Mouse (Mus musculus) G1E (cell line): ENCODE results near the gene Krt17. TPM values are rescaled to one million over a fixed set of nuclear protein-coding genes. Genes with fewer than 3 reads are reported as not detected.

Experiments
- ATAC-seq: 2 replicates; pipeline ENCODE4 v1.8.0; 2016; ENCODE audit warnings: mild to moderate bottlenecking; ENCODE audit not compliant: insufficient number of reproducible peaks, poor library complexity, low FRiP score, severe bottlenecking; ENCODE audit errors: extremely low read depth
- DNase-seq: peaks from one replicate; pipeline ENCODE4 v3.0.0; 2012; ENCODE audit warnings: low spot score
- H3K27me3 ChIP-seq: 2 replicates; pipeline ENCODE4 v1.6.1; 2012; ENCODE audit warnings: mild to moderate bottlenecking, low read length, inconsistent platforms; ENCODE audit not compliant: insufficient read depth
- H3K36me3 ChIP-seq: replicated peaks from 2 replicates; pipeline ENCODE3; 2012; ENCODE audit warnings: mild to moderate bottlenecking, inconsistent platforms
- H3K4me1 ChIP-seq: 2 replicates; pipeline ENCODE4 v1.6.1; 2012; ENCODE audit warnings: low read depth, low read length, inconsistent platforms, mixed read lengths; ENCODE audit not compliant: insufficient read depth
- H3K4me3 ChIP-seq: 2 replicates; pipeline ENCODE4 v1.5.1; 2012; ENCODE audit warnings: low read depth, mild to moderate bottlenecking, inconsistent platforms, low read length, moderate library complexity, mixed read lengths
- H3K9me3 ChIP-seq: replicated peaks from 2 replicates; pipeline ENCODE4 v1.6.1; 2012; ENCODE audit warnings: inconsistent platforms
- CTCF ChIP-seq: IDR thresholded peaks from 2 replicates; pipeline ENCODE4 v1.5.1; 2012; ENCODE audit warnings: low read depth, low read length, inconsistent platforms, mixed read lengths
- GATA1 ChIP-seq: IDR thresholded peaks from 2 replicates; pipeline ENCODE4 v1.6.1; 2012; ENCODE audit warnings: borderline replicate concordance, low read length, inconsistent platforms, mixed read lengths
- GATA2 ChIP-seq: IDR thresholded peaks from 2 replicates; pipeline ENCODE4 v1.6.1; 2012; ENCODE audit warnings: low read depth, low read length, inconsistent platforms, borderline replicate concordance
- POLR2AphosphoS5 ChIP-seq: IDR thresholded peaks from 2 replicates; pipeline ENCODE4 v1.6.1; 2012; ENCODE audit warnings: low read depth, low read length, inconsistent platforms; ENCODE audit not compliant: insufficient replicate concordance
- TAL1 ChIP-seq: conservative IDR thresholded peaks from 2 replicates; pipeline ENCODE4 v1.6.1; 2012; ENCODE audit warnings: low read depth, low read length, inconsistent platforms, mixed read lengths
- polyA plus RNA-seq: library from polyadenylated mRNA; stranded (reverse); fragments of >175 nt; gene quantifications from 2 replicates; pipeline ENCODE4 v1.2.3, GENCODE M21; 2012
- total RNA-seq, 2 experiments: library from RNA; stranded (forward) in 1 of 2; stranded (reverse) in 1 of 2; fragments of 200-1000 nt in 1 of 2; fragments of >200 nt in 1 of 2; fragmentation: Nextera tagmentation in 1 of 2; gene quantifications; 2 replicates each; pipeline ENCODE4 v1.2.3; 2014 to 2017

Krt17 gene
- total and polyA plus RNA-seq, 3 experiments, result 0.07 TPM; not detected in 2

DNA sequence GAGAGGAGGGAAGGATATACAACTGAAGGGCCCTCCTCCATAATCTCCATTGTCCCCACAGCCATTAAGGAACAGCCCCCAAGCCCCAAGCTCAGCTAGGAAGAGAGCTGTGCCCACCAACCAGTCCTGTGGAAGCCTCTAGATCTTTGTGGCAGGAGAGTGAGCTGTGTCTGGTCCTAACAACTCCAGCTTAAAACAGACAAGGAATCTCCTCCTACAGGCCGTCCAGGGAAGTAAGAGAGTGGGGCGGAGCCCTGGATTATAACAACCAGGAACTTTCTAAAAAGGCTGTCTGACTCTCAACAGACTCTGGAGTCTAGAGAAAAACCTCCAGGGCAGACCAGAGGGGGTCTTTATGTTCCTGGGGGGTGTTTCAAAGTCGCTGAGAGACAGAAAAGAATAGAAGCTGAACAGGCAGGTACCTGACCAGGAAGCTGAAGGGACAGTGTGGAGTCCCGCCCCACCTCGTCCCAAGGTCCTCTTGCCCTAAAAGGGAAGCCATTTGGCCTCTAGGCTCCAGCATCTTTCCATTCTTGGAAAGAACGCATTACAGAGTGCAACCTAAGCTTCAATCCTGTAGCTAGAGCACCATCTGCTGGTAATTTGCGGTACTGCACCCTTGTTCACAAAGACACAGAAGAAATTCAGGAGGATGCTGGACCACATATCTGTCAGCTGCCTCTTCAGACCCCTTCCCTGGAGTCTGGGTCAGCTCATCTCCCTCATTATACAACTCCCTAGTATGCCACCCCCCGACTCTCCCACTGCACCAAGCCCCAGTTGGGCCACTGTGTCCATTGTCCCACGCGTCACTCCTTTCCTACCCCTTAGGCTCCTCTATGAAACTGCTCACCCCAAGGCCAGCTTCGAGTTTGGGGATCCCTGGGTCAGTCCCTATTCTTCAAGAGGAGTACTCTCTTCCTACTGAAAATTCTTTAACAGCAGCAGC, 21.0 kb upstream of the Krt17 start:
- Histone ChIP-seq H3K9me3 (no peaks in the 10 kb centered on the region), H3K4me1 (no peaks in the 10 kb centered on the region; the same call in 1 of the 2 replicates), H3K4me3 (no peak overlapping the region), H3K36me3 (no peaks in the 10 kb centered on the region), H3K27me3 (peaks cover 11% of the 10 kb centered on the region)
- ATAC-seq (peak; percentile 22; the same call in 1 of the 2 replicates), DNase-seq (peak; percentile 32)
- no peak for TF ChIP-seq GATA2
- no peak for TF ChIP-seq POLR2AphosphoS5
- no peak for TF ChIP-seq GATA1
- TF ChIP-seq TAL1, result no peak
- TF ChIP-seq CTCF, result peak; percentile 87

DNA sequence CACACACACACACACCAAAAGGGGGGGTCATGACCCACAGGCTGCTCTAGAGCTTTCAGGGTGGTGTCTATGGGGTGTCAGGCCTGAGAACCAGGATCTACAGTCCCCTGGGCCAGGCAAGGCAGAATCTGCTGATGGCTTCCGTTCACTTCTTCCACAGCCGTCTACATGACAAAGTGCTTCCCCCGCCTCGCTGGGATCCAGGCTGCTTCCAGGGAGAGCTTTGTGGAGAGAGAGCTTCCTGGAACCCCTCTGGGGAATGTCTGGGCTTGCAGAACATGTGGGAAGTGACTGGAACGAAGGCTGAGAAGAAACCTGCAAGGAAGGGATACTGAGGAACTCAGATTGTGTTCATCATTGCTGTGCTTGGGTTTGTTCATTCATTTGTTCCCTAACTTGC, 17.9 kb upstream of the Krt17 start:
- peaks cover 5% of the 10 kb centered on the region; the same call in 1 of the 2 replicates for H3K9me3 ChIP-seq
- H3K27me3 ChIP-seq, result peaks cover 2% of the 10 kb centered on the region; the same call in 1 of the 2 replicates
- no peak overlapping the region for H3K4me3 ChIP-seq
- no peak for TF ChIP-seq POLR2AphosphoS5
- no peak for TF ChIP-seq CTCF
- TF ChIP-seq GATA1, result no peak
- TF ChIP-seq TAL1, result no peak
- no peak for TF ChIP-seq GATA2
- DNase-seq, result no peak
- no peaks in the 10 kb centered on the region for H3K36me3 ChIP-seq
- ATAC-seq, result no peak
- H3K4me1 ChIP-seq, result no peaks in the 10 kb centered on the region; the same call in 1 of the 2 replicates

DNA sequence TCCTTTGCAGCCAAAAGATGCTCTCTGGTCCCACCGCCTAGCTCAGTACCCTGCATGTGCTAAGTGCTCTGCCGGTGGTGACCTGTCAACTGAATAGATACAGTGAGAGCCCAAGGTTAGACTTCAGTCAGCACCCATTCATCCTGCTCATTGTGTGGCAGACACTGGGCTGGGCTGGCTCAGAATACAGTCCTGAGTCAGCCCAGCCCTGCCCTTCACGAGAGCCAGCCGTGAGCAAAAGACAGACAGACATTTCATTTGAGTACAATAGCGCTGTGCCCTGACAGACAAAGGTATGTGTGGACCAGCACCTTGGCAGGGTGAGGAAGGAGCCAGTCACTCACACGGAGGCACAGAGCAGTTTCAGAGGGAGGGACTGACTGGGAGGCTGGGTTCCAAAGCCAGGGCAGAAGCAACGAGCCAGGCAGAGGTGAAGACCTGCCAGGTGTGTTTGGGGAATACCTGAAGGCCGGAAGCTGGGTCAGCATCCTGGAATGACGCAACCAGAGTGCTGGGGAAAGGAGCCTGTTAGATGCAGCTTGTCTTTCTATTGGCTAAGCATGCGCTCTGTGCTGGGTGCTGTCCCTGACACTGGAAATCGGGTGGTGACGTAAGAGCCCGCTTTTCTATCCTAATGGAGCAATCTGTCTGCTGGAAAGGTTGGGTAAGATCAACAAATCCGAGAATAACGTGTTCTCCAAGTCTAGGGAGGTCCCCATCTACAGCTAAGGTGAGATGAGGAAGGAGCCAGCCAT, 17.1 kb upstream of the Krt17 start:
- H3K36me3 ChIP-seq, result no peaks in the 10 kb centered on the region
- TF ChIP-seq TAL1, result no peak
- TF ChIP-seq CTCF, result no peak
- no peak for TF ChIP-seq POLR2AphosphoS5
- TF ChIP-seq GATA2, result no peak
- TF ChIP-seq GATA1, result no peak
- H3K9me3 ChIP-seq, result peaks cover 5% of the 10 kb centered on the region; the same call in 1 of the 2 replicates
- no peak for ATAC-seq
- DNase-seq, result no peak
- H3K4me1 ChIP-seq, result no peaks in the 10 kb centered on the region
- H3K4me3 ChIP-seq, result no peak overlapping the region
- no peaks in the 10 kb centered on the region for H3K27me3 ChIP-seq

DNA sequence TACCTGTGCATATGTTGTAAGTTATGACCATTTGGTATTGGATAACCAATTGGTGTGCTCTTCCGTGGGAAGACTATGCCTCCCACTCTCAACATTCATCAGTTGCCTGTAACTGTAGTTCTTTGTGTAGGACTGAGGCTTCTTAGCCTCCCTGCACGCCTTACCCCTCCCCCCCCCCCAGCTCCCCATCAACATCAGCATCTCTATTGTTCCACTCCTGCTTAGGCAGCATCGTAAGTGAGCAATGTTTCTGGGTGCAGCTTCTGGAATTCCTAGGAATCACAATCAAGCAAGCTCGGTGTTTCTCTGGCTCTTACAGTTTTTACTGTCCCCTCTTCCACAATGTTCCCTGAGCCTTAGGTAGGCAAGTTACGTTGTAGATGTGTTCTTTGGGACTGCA, 14.6 kb upstream of the Krt17 start:
- Histone ChIP-seq H3K9me3 (peaks cover 12% of the 10 kb centered on the region), H3K36me3 (no peaks in the 10 kb centered on the region), H3K27me3 (peaks cover 2% of the 10 kb centered on the region; the same call in 1 of the 2 replicates), H3K4me1 (no peaks in the 10 kb centered on the region), H3K4me3 (no peak overlapping the region)
- no peak for ATAC-seq
- no peak for DNase-seq
- no peak for TF ChIP-seq GATA1
- no peak for TF ChIP-seq CTCF
- TF ChIP-seq POLR2AphosphoS5, result no peak
- no peak for TF ChIP-seq TAL1
- TF ChIP-seq GATA2, result no peak

DNA sequence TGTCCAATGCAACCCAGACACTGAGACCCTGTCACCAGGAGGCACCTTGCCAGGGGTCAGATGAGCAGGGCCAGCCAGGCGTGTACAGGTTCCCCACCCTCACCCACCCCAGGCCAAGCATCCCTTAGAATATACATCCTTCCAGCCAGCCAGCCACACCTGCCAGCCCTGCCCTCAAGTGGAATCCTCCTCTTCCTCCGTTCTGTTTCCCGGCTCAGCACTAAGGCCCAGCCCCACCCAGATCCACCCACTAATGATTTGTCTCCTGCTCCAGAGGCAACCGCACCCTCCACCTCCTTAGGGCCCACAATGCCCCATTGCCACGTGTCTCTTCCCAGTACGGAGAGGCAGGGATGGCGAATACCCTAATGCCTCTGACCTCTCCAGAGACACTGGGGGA, 13.9 kb upstream of the Krt17 start:
- ATAC-seq (no peak), DNase-seq (no peak)
- H3K4me3 ChIP-seq, result no peak overlapping the region
- peaks cover 17% of the 10 kb centered on the region for H3K9me3 ChIP-seq
- H3K4me1 ChIP-seq, result no peaks in the 10 kb centered on the region
- TF ChIP-seq POLR2AphosphoS5 (no peak), CTCF (no peak), GATA2 (no peak), TAL1 (no peak), GATA1 (no peak)
- H3K27me3 ChIP-seq, result peaks cover 2% of the 10 kb centered on the region; the same call in 1 of the 2 replicates
- no peaks in the 10 kb centered on the region for H3K36me3 ChIP-seq
